Mouse (Mus musculus): ENCODE measurements around the gene Dtx3. TPM values are rescaled to one million over a fixed set of nuclear protein-coding genes. Genes with fewer than 3 reads are reported as not detected.
"Not testable (repeated sequence)": the region's sequence is repeated elsewhere in the genome, so short reads cannot be mapped to it uniquely, and the experiment has no call there.

Gene Dtx3
- polyA plus RNA-seq, 1 experiment from 2014 or later: 151 TPM

DNA sequence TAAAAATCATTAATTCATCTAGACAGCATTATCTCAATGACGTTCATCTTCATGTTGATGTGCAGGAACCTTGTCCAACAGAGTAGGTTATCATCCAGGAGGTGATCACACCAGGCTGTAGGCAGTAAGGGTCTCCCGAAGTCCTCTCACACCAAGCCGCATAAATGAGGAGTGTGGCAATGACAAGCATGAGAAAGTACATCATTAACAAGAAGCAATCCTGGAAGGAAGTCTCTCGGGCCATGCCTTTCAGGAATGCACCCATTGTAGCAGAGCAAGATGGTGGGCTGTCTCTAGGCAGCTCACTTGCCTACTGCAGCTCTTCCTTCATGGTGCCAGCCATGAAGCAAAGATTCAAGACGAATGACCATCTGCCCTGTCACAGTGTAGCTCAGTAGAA lies 40.9 kb downstream of the Dtx3 start:
- DNase-seq (ENCODE audit: low spot score): no peak
- Histone ChIP-seq H3K4me1 (replicated peaks) (no peaks in the 10 kb centered on the region), H3K9me3 (0 out of 2 replicates have a peak, but pooled peaks cover 3% of the 10 kb centered on the region), H3K4me3 (no peak overlapping the region), H3K27me3 (ENCODE audit: insufficient read depth, poor library complexity, severe bottlenecking) (no peaks in the 10 kb centered on the region), H3K36me3 (no peaks in the 10 kb centered on the region), H3K27ac (no peak overlapping the region)
- 89% methylated on average over 5 of the region's 5 CpGs for WGBS

GRCm38 (mm10) chr10:127154241-127154640 lies 41.3 kb downstream of the Dtx3 start:
- no peak for DNase-seq (ENCODE audit: low spot score)
- Histone ChIP-seq H3K4me3 (no peak overlapping the region), H3K9me3 (0 out of 2 replicates have a peak, but pooled peaks cover 3% of the 10 kb centered on the region), H3K27me3 (ENCODE audit: insufficient read depth, poor library complexity, severe bottlenecking) (no peaks in the 10 kb centered on the region), H3K36me3 (no peaks in the 10 kb centered on the region), H3K27ac (no peak overlapping the region), H3K4me1 (replicated peaks) (no peaks in the 10 kb centered on the region)
- 97% methylated on average over 2 of the region's 2 CpGs for WGBS

DNA sequence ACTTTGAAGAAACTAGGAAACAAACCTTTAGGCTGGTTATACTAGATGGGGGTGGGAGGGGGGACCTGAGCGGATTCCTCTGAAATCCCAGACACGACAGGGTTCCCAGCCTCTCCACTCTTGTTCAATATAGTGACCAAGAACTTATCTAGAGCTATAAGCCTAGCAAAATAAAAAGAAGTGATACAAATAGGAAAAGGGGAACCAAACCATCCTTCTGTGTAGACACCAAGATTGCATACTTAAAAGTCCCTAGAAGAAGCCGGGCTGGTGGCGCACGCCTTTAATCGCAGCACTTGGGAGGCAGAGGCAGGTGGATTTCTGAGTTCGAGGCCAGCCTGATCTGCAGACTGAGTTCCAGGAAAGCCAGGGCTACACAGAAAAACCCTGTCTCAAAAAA lies 42.2 kb downstream of the Dtx3 start:
- no peak for DNase-seq (ENCODE audit: low spot score)
- no peak overlapping the region for H3K27ac ChIP-seq
- no peaks in the 10 kb centered on the region for H3K27me3 ChIP-seq (ENCODE audit: insufficient read depth, poor library complexity, severe bottlenecking)
- WGBS: 96% methylated on average over 7 of the region's 7 CpGs
- no peak overlapping the region for H3K4me3 ChIP-seq
- H3K36me3 ChIP-seq: no peaks in the 10 kb centered on the region
- 0 out of 2 replicates have a peak, but pooled peaks cover 3% of the 10 kb centered on the region for H3K9me3 ChIP-seq
- H3K4me1 ChIP-seq (replicated peaks): no peaks in the 10 kb centered on the region

DNA sequence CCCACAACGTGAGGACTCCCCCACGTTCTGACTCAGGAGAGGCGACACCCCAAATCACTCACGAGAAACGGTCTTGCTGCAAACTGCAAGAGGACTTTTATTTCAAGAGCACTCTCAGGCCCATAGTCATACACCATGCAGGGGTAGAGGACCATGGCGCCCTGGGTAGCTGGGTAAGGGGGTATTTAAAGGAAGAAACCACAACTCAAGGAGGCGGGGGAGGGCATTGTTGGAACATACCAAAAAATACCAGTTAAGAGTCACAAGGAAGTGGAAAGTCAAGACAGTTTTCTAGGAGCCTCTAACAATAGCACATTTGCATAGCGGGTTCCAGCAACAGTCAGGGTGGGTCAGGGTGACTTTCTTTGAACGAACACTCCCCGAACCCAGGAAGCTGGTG lies 43.0 kb downstream of the Dtx3 start:
- not testable (repeated sequence) for H3K9me3 ChIP-seq; H3K27me3 ChIP-seq (ENCODE audit: insufficient read depth, poor library complexity, severe bottlenecking); DNase-seq (ENCODE audit: low spot score); H3K36me3 ChIP-seq; H3K4me1 ChIP-seq (replicated peaks); H3K4me3 ChIP-seq; H3K27ac ChIP-seq
- 86% methylated on average over 10 of the region's 10 CpGs for WGBS

DNA sequence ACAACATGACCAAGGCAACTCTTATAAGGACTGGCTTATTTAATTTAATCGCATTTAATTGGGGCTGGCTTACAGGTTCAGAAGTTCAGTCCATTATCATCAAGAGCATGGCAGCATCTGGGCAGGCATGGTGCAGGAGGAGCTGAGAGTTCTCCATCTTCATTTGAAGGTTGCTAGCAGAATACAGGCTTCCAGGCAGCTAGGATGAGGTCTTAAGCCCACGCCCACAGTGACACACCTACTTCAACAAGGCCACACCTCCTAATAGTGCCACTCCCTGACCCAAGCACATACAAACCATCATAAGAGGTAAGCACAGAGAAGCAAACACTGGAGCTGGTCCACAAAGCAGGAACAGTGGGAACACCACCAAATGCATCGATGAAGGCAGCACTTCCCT lies 44.3 kb downstream of the Dtx3 start:
- not testable (repeated sequence) for H3K4me3 ChIP-seq; H3K4me1 ChIP-seq (replicated peaks); DNase-seq (ENCODE audit: low spot score); H3K27ac ChIP-seq; H3K9me3 ChIP-seq; H3K27me3 ChIP-seq (ENCODE audit: insufficient read depth, poor library complexity, severe bottlenecking); H3K36me3 ChIP-seq
- 88% methylated on average over 3 of the region's 3 CpGs for WGBS

- Histone ChIP-seq H3K4me1 (replicated peaks) (no peaks in the 10 kb centered on the region), H3K27ac (no peak overlapping the region), H3K4me3 (no peak overlapping the region), H3K36me3 (no peaks in the 10 kb centered on the region), H3K27me3 (ENCODE audit: insufficient read depth, poor library complexity, severe bottlenecking) (no peaks in the 10 kb centered on the region), H3K9me3 (0 out of 2 replicates have a peak, but pooled peaks cover 3% of the 10 kb centered on the region)
- 85% methylated on average over 4 of the region's 4 CpGs for WGBS
- no peak for DNase-seq (ENCODE audit: low spot score)
These were observed 45.1 kb downstream of the Dtx3 start for GRCm38 (mm10) chr10:127150471-127150872.

DNA sequence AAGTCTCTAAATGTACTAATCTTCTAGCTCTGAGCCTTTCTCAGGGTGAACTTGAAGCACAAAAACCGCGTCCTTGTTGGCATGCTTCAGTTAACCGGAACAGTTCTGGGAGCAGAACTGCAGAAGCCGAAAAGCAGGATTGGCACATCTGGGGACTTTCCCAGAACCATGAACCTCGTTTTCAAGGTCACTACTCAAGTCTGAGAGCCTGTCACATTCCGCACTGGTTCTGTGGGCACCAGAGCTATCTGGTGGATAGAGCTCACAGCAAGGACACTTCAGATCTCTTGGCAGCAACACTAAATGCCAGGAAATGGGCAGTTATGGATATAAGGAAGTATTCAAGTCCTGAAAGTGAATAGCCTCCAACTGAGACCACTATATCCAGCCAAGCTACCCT lies 48.4 kb downstream of the Dtx3 start:
- DNase-seq (ENCODE audit: low spot score): no peak
- Histone ChIP-seq H3K27me3 (ENCODE audit: insufficient read depth, poor library complexity, severe bottlenecking) (no peaks in the 10 kb centered on the region), H3K27ac (no peak overlapping the region), H3K36me3 (no peaks in the 10 kb centered on the region), H3K4me1 (replicated peaks) (0 out of 2 replicates have a peak, but pooled peaks cover 5% of the 10 kb centered on the region), H3K9me3 (0 out of 2 replicates have a peak, but pooled peaks cover under 1% of the 10 kb centered on the region), H3K4me3 (no peak overlapping the region)
- 84% methylated on average over 6 of the region's 6 CpGs for WGBS

- no peaks in the 10 kb centered on the region for H3K36me3 ChIP-seq
- no peak overlapping the region for H3K27ac ChIP-seq
- 81% methylated on average over 5 of the region's 5 CpGs for WGBS
- H3K27me3 ChIP-seq (ENCODE audit: insufficient read depth, poor library complexity, severe bottlenecking): no peaks in the 10 kb centered on the region
- H3K4me3 ChIP-seq: no peak overlapping the region
- 0 out of 2 replicates have a peak, but pooled peaks cover 5% of the 10 kb centered on the region for H3K4me1 ChIP-seq (replicated peaks)
- no peaks in the 10 kb centered on the region for H3K9me3 ChIP-seq
- DNase-seq (ENCODE audit: low spot score): no peak
These were observed 50.2 kb downstream of the Dtx3 start for GRCm38 (mm10) chr10:127145303-127145702.

GRCm38 (mm10) chr10:127144536-127144935 lies 51.0 kb downstream of the Dtx3 start:
- 91% methylated on average over 7 of the region's 7 CpGs for WGBS
- no peaks in the 10 kb centered on the region for H3K36me3 ChIP-seq

GRCm38 (mm10) chr10:127143228-127143627 lies 52.3 kb downstream of the Dtx3 start:
- DNase-seq (ENCODE audit: low spot score): no peak
- Histone ChIP-seq H3K4me3 (no peak overlapping the region), H3K27me3 (ENCODE audit: insufficient read depth, poor library complexity, severe bottlenecking) (no peaks in the 10 kb centered on the region), H3K27ac (no peak overlapping the region), H3K36me3 (no peaks in the 10 kb centered on the region), H3K4me1 (replicated peaks) (0 out of 2 replicates have a peak, but pooled peaks cover 5% of the 10 kb centered on the region), H3K9me3 (no peaks in the 10 kb centered on the region)
- 80% methylated on average over 8 of the region's 8 CpGs for WGBS

More at GRCm38 (mm10) chr10:127144536-127144935, 51.0 kb downstream of the Dtx3 start:
- H3K4me3 ChIP-seq: no peak overlapping the region
- H3K27me3 ChIP-seq (ENCODE audit: insufficient read depth, poor library complexity, severe bottlenecking): no peaks in the 10 kb centered on the region
- no peaks in the 10 kb centered on the region for H3K9me3 ChIP-seq
- H3K4me1 ChIP-seq (replicated peaks): 0 out of 2 replicates have a peak, but pooled peaks cover 5% of the 10 kb centered on the region
- H3K27ac ChIP-seq: no peak overlapping the region
- no peak for DNase-seq (ENCODE audit: low spot score)

DNA sequence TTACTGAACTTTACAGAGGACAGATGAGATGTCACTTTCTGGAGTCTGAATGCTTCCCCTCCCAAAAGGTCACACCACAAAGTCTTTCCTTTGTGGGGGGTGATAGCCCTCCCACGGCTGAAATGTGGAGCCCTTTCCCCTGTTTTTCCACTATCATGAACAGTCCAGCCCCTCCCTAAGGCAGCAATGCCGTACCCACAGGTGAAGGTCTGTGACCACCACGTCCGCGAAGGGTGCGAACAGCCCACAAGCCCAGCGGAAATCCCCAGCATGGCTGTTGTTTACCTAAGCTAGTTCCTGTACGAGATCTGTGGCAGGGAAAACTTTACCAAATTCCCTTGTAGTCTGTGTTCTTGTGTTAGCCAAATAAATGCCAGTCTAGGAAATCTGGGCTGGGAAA lies 54.0 kb downstream of the Dtx3 start:
- H3K36me3 ChIP-seq: no peaks in the 10 kb centered on the region
- no peak overlapping the region for H3K4me3 ChIP-seq
- no peak overlapping the region for H3K27ac ChIP-seq
- H3K9me3 ChIP-seq: no peaks in the 10 kb centered on the region
- WGBS: 82% methylated on average over 8 of the region's 8 CpGs
- H3K4me1 ChIP-seq (replicated peaks): 0 out of 2 replicates have a peak, but pooled peaks cover 5% of the 10 kb centered on the region
- DNase-seq (ENCODE audit: low spot score): no peak
- no peaks in the 10 kb centered on the region for H3K27me3 ChIP-seq (ENCODE audit: insufficient read depth, poor library complexity, severe bottlenecking)

GRCm38 (mm10) chr10:127140971-127141370 lies 54.6 kb downstream of the Dtx3 start:
- no peak for DNase-seq (ENCODE audit: low spot score)
- H3K4me3 ChIP-seq: no peak overlapping the region
- H3K9me3 ChIP-seq: no peaks in the 10 kb centered on the region
- H3K27me3 ChIP-seq (ENCODE audit: insufficient read depth, poor library complexity, severe bottlenecking): no peaks in the 10 kb centered on the region
- 91% methylated on average over 11 of the region's 11 CpGs for WGBS
- H3K36me3 ChIP-seq: no peaks in the 10 kb centered on the region
- 0 out of 2 replicates have a peak, but pooled peaks cover 5% of the 10 kb centered on the region for H3K4me1 ChIP-seq (replicated peaks)
- no peak overlapping the region for H3K27ac ChIP-seq
